Mouse (Mus musculus): ENCODE measurements at regions not wholly inside any gene's neighbourhood (a gene's known extent, or its start where the extent isn't known, plus 50 kb on each side); places are given as distances from the start of the nearest gene placed in this dataset.

DNA sequence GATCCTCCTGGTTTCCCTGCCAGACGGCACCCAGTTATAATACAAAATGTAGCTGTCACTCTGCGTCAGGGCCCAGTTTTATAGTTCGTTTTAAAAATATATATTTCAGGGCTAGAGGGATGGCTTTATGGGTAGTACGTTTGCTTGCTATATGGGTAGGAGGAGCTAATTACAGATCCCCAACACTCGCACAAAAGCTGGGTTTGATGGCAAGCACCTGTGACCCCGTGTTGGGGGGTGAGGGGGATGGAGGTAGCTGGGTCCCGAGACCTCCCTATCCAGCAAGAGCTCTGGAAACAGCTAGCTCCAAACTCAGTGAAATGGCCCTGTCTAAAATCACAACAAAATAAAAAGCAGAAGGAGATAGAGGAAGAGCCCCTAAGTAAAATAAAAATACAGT lies 358.3 kb upstream of the Maf start:
- no peak for TF ChIP-seq CTCF (IDR thresholded peaks at IDR 0.05; ENCODE audit: low read depth)
- no peak for TF ChIP-seq EP300 (IDR thresholded peaks at IDR 0.05; ENCODE audit: low read depth)

All from liver, embryonic 14.5 days (tissue).